Mouse (Mus musculus) heart, adult 2 months (tissue): ENCODE measurements around the gene Olfr313.

Experiments
- CTCF ChIP-seq: fragments of 200-600 bp; IDR thresholded peaks from 2 replicates; pipeline ENCODE4 v1.8.1; 2022; ENCODE audit warnings: antibody characterized with exemption, mild to moderate bottlenecking, moderate library complexity
- EP300 ChIP-seq: fragments of 200-500 bp; IDR thresholded peaks from 2 replicates; pipeline ENCODE4 v1.6.1; 2011; ENCODE audit warnings: low read depth, low read length, control low read depth; ENCODE audit not compliant: insufficient read depth
- POLR2A ChIP-seq: fragments of 200-500 bp; IDR thresholded peaks from 2 replicates; pipeline ENCODE4 v1.6.1; 2011; ENCODE audit warnings: mild to moderate bottlenecking, low read depth, low read length, control low read depth; ENCODE audit not compliant: insufficient read depth

DNA sequence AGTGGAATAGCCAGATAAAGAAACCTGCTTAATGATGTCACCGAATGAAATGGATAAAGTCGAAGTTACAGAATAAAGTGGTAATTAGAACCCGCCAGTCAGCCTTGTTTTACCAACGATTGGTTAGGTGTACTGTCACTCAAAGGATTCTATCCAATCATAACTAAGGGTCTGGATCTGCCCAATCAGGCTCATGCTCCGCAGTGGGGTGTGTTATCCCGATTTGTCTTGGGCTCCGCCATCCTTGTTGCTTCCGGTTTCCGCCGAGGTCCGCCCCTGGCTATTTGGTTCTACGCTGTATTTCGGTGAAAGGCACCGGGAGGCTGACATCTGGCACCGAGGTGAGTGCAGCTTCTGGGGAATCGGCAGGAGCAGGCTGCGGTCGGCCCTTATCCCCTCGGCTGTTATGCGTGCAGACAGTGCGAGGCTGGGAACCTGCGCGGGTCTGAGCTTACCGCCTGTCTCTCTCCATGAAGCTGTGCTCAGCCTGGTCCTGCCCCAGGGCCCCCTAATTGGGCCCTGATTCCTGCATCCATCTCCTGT lies 32.2 kb downstream of the Olfr313 start, which contains the start of gene Gm12258:
- TF ChIP-seq CTCF: no peak
- TF ChIP-seq POLR2A: peak; percentile 83
- 0 out of 2 replicates have a peak, but pooled peaks have one; percentile 37 for TF ChIP-seq EP300
